Mouse (Mus musculus) testis, adult 10 weeks (tissue): ENCODE measurements around the gene Gm11009. TPM values are rescaled to one million over a fixed set of nuclear protein-coding genes. Genes with fewer than 3 reads are reported as not detected.

Experiments
- polyA plus RNA-seq: library from polyadenylated mRNA; stranded (reverse); fragments of 350-450 nt; fragmentation: Illumina TruSeq; extraction: RNeasy Lipid Tissue Mini Kit (QIAGEN cat#74804); gene quantifications from one replicate; pipeline ENCODE4 v1.2.3, GENCODE M21; 2014; ENCODE audit warnings: low read depth, low replicate concordance

Gm11009 gene
- polyA plus RNA-seq = not detected

DNA sequence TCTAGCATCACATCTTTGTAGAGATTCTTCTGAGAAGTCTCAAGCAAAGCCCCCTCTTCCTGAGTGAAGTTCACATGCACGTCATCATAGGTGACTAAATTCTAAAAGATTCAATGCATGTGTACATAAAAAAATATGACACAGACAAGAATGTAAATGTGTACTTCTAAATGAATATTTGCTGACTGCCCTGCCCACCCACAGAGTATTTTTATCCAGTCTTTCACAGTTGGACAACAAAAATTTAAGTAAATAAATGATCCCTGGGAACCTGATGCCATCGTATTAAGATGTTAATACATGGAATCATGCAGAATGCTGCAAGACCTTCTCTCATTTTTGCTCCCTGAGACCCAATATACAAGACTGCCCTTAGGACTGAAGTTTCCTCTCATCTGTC is at the start of gene Gm11009:
Gene Gm11009 (minus strand): TSS at position 101 of the 400 bp plus-strand sequence.

Other genes starting within 250 kb of the Gm11009 start
- gene Gm2004, start 169.7 kb downstream of the Gm11009 start, polyA plus RNA-seq = not detected
- gene 2210418O10Rik, start 92.9 kb downstream of the Gm11009 start, polyA plus RNA-seq = 4.0 TPM
- gene Gm14435, start 104.1 kb upstream of the Gm11009 start, polyA plus RNA-seq = 1.8 TPM
- 0.98 TPM for gene Gm14434, start 167.3 kb upstream of the Gm11009 start, polyA plus RNA-seq
- not detected for gene Zfp967, start 201.6 kb upstream of the Gm11009 start, polyA plus RNA-seq